Mouse (Mus musculus) frontal cortex, adult 2 months (tissue): ENCODE data around the gene S100a4. TPM values are rescaled to one million over a fixed set of nuclear protein-coding genes. Genes with fewer than 3 reads are reported as not detected.

Experiments
- DNase-seq, 2 experiments: peaks; one replicate each; pipeline ENCODE4 v3.0.0; 2022; ENCODE audit warnings: low spot score in 1 of 2; ENCODE audit errors: extremely low spot score in 1 of 2
- polyA plus RNA-seq: library from polyadenylated mRNA; depleted of rRNA; stranded (reverse); fragments of >200 nt; gene quantifications from 2 replicates; pipeline ENCODE4 v1.2.3, GENCODE M21; 2012; rRNA removed

Gene S100a4
- 13.9 and 14.5 TPM in 2 replicates for polyA plus RNA-seq

GRCm38 (mm10) chr3:90603623-90604022 is at the start of gene S100a4:
Gene S100a4 (plus strand): TSS chr3:90603771.
- DNase-seq = no peak

GRCm38 (mm10) chr3:90555954-90556353 is 47.6 kb upstream of the S100a4 start:
- DNase-seq = peak; percentile 44 to 53

- no peak for DNase-seq
Observed at GRCm38 (mm10) chr3:90560008-90560628, 43.5 kb upstream of the S100a4 start, which contains the start of gene S100a3. Gene S100a3 (plus strand): TSS chr3:90560578.

GRCm38 (mm10) chr3:90574691-90575090 is 28.9 kb upstream of the S100a4 start:
- DNase-seq = no peak

GRCm38 (mm10) chr3:90575320-90575719 is 28.3 kb upstream of the S100a4 start:
- DNase-seq = no peak

GRCm38 (mm10) chr3:90576351-90577001 is 27.1 kb upstream of the S100a4 start:
- no peak for DNase-seq

- DNase-seq = no peak
Observed at GRCm38 (mm10) chr3:90579433-90579832, 24.1 kb upstream of the S100a4 start.

- no peak for DNase-seq
Observed at GRCm38 (mm10) chr3:90581141-90581540, 22.4 kb upstream of the S100a4 start.

- DNase-seq = no peak
Observed at GRCm38 (mm10) chr3:90582156-90582555, 21.4 kb upstream of the S100a4 start.

- DNase-seq = no peak
Observed at GRCm38 (mm10) chr3:90582556-90582955, 21.0 kb upstream of the S100a4 start.

GRCm38 (mm10) chr3:90583893-90584292 is 19.7 kb upstream of the S100a4 start:
- DNase-seq = no peak

GRCm38 (mm10) chr3:90585595-90585994 is 18.0 kb upstream of the S100a4 start:
- peak; percentile 64 to 87 for DNase-seq

GRCm38 (mm10) chr3:90586016-90586643 is 17.4 kb upstream of the S100a4 start:
- DNase-seq = no peak

GRCm38 (mm10) chr3:90586906-90587305 is 16.7 kb upstream of the S100a4 start:
- DNase-seq = peak in 1 of 2 experiments; percentile 52

GRCm38 (mm10) chr3:90587361-90588101 is 16.0 kb upstream of the S100a4 start:
- DNase-seq = peak; percentile 78 to 79

GRCm38 (mm10) chr3:90589390-90589789 is 14.2 kb upstream of the S100a4 start:
- no peak for DNase-seq

- DNase-seq = no peak
Observed at GRCm38 (mm10) chr3:90589947-90590346, 13.6 kb upstream of the S100a4 start, which contains the start of gene S100a2. Gene S100a2 (plus strand): TSS chr3:90590247.

- no peak for DNase-seq
Observed at GRCm38 (mm10) chr3:90594466-90594865, 9.1 kb upstream of the S100a4 start.

- DNase-seq = no peak
Observed at GRCm38 (mm10) chr3:90595556-90595955, 8.0 kb upstream of the S100a4 start.

GRCm38 (mm10) chr3:90596810-90597209 is 6.8 kb upstream of the S100a4 start:
- DNase-seq = no peak

- no peak for DNase-seq
Observed at GRCm38 (mm10) chr3:90597736-90598135, 5.8 kb upstream of the S100a4 start.
